Mouse (Mus musculus) heart, postnatal 0 days (tissue): ENCODE results near the gene Ppih.

Experiments
- CTCF ChIP-seq: IDR thresholded peaks from 2 replicates; pipeline ENCODE4 v1.5.1; 2016; ENCODE audit warnings: antibody characterized with exemption, control low read depth, low read depth
- EP300 ChIP-seq: IDR thresholded peaks from 2 replicates; pipeline ENCODE4 v1.6.1; 2016; ENCODE audit warnings: antibody characterized with exemption, low read depth

GRCm38 (mm10) chr4:119259344-119260254 lies 60.7 kb downstream of the Ppih start:
- TF ChIP-seq EP300 (no peak), CTCF (peak; percentile 21; the same call in 1 of the 2 replicates)
